Mouse (Mus musculus) E14TG2a.4 (cell line): ENCODE data around the gene Pigl.

ENCODE experiments used
- CTCF ChIP-seq: conservative IDR thresholded peaks from 2 replicates; pipeline ENCODE4 v1.5.1; 2014; ENCODE audit warnings: low read length
- NANOG ChIP-seq: IDR thresholded peaks from 2 replicates; pipeline ENCODE4 v1.6.1; 2014; ENCODE audit warnings: borderline replicate concordance, low read length, mixed read lengths
- POU5F1 ChIP-seq: IDR thresholded peaks from 2 replicates; pipeline ENCODE4 v1.6.1; 2014; ENCODE audit warnings: low read length, borderline replicate concordance

DNA sequence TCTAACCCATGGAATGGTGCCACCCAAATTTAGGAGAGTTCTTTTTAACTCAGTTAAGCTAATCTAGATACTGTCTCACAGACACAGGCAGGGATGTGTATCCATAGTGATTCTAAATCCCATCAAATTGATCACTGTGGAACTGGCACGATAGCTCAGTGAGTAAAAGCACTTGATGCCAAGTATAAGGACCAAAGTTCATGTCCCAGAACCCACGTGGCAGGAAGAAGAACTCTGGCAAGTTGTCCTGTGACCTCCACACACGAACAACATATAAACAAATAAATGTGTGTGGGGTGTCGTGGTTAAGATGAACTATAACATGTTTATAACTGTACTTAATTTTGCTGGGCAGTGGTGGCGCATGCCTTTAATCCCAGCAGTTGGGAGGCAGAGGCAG, 21.3 kb downstream of the Pigl start:
- TF ChIP-seq CTCF (no peak), NANOG (no peak), POU5F1 (no peak)
